Mouse (Mus musculus) frontal cortex, postnatal 10 days (tissue): ENCODE results near the gene Itgb6.

Experiments
- DNase-seq, 2 experiments: peaks; one replicate each; pipeline ENCODE4 v3.0.0; 2022; ENCODE audit warnings: low spot score in 2 of 2, mixed read lengths in 1 of 2

Itgb6 gene

GRCm38 (mm10) chr2:60712891-60713290, 9.6 kb downstream of the Itgb6 start:
- DNase-seq = no peak

GRCm38 (mm10) chr2:60712483-60712882, 10.0 kb downstream of the Itgb6 start:
- no peak for DNase-seq

GRCm38 (mm10) chr2:60711098-60711880, 11.2 kb downstream of the Itgb6 start:
- DNase-seq = no peak

GRCm38 (mm10) chr2:60710317-60710716, 12.1 kb downstream of the Itgb6 start:
- no peak for DNase-seq

GRCm38 (mm10) chr2:60708671-60709070, 13.8 kb downstream of the Itgb6 start:
- DNase-seq = no peak

- DNase-seq = no peak
Observed at GRCm38 (mm10) chr2:60706866-60707265, 15.6 kb downstream of the Itgb6 start.

GRCm38 (mm10) chr2:60705426-60705825, 17.0 kb downstream of the Itgb6 start:
- DNase-seq = no peak

- no peak for DNase-seq
Observed at GRCm38 (mm10) chr2:60703315-60703714, 19.1 kb downstream of the Itgb6 start.

GRCm38 (mm10) chr2:60700956-60701355, 21.5 kb downstream of the Itgb6 start:
- no peak for DNase-seq

GRCm38 (mm10) chr2:60700013-60700412, 22.4 kb downstream of the Itgb6 start:
- no peak for DNase-seq

GRCm38 (mm10) chr2:60699591-60699990, 22.9 kb downstream of the Itgb6 start:
- no peak for DNase-seq

- DNase-seq = no peak
Observed at GRCm38 (mm10) chr2:60698155-60698554, 24.3 kb downstream of the Itgb6 start.

GRCm38 (mm10) chr2:60697530-60697929, 24.9 kb downstream of the Itgb6 start:
- DNase-seq = no peak

- no peak for DNase-seq
Observed at GRCm38 (mm10) chr2:60696559-60696958, 25.9 kb downstream of the Itgb6 start.

GRCm38 (mm10) chr2:60695706-60696105, 26.7 kb downstream of the Itgb6 start:
- DNase-seq = no peak

GRCm38 (mm10) chr2:60694563-60694962, 27.9 kb downstream of the Itgb6 start:
- no peak for DNase-seq

GRCm38 (mm10) chr2:60692239-60692638, 30.2 kb downstream of the Itgb6 start:
- DNase-seq = no peak

- DNase-seq = no peak
Observed at GRCm38 (mm10) chr2:60690212-60690611, 32.2 kb downstream of the Itgb6 start.

- no peak for DNase-seq
Observed at GRCm38 (mm10) chr2:60688944-60689615, 33.4 kb downstream of the Itgb6 start.

- DNase-seq = no peak
Observed at GRCm38 (mm10) chr2:60688150-60688549, 34.3 kb downstream of the Itgb6 start.

- DNase-seq = no peak
Observed at GRCm38 (mm10) chr2:60685973-60686372, 36.5 kb downstream of the Itgb6 start.

GRCm38 (mm10) chr2:60684168-60684567, 38.3 kb downstream of the Itgb6 start:
- no peak for DNase-seq

- DNase-seq = no peak
Observed at GRCm38 (mm10) chr2:60682554-60682953, 39.9 kb downstream of the Itgb6 start.
